Mouse (Mus musculus) MEL-GATA-1-ER (cell line): ENCODE measurements around the gene Rbbp7.

Source experiments
- DNase-seq: peaks from one replicate; pipeline ENCODE4 v3.0.0-alpha.2; 2012; ENCODE audit warnings: low read depth; ENCODE audit errors: extremely low read depth

Gene Rbbp7

GRCm38 (mm10) chrX:162800371-162800770, 40.2 kb downstream of the Rbbp7 start:
- DNase-seq: peak; percentile 26

GRCm38 (mm10) chrX:162828016-162828415, 67.8 kb downstream of the Rbbp7 start:
- DNase-seq: peak; percentile 17
